Mouse (Mus musculus): ENCODE data around the gene Elf5. TPM values are rescaled to one million over a fixed set of nuclear protein-coding genes. Genes with fewer than 3 reads are reported as not detected.

The Elf5 gene
- polyA plus RNA-seq (2015; fragmentation: Nextera tagmentation; extraction: Ambion mirVana): 14.2 and 14.4 TPM in 2 replicates

DNA sequence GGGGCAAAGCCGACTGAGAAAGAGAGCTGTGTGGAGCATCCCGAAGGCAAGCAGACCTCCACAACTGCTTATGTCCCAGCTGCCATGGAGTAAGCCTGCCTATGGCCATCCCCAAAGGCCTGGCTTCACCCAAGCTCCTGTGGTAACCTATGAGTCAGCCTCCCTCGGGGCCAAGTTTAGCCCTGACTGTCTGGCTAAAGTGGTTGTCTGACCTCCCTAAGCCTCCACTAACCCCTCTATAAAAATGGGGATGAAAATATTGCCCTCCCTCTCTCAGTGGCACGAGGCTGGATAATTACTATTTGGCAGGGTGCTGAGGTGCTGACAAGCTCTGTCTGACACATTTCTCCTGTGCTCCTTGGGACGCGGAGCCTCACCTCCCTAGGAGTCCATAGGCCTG is at the start of gene Elf5:
Gene Elf5, plus strand, starts transcription at position 341 of the 400 bp plus-strand sequence.
- Histone ChIP-seq H3K9me3 (ENCODE audit: control insufficient read depth, low read length) (no peaks in the 10 kb centered on the region), H3K36me3 (ENCODE audit: control insufficient read depth, insufficient read depth, low read length) (no peaks in the 10 kb centered on the region), H3K4me3 (ENCODE audit: low read depth, low read length) (no peak within 1 kb of the TSS), H3K27ac (replicated peaks) (no peak within 1 kb of the TSS), H3K9ac (ENCODE audit: low read length) (no peak within 1 kb of the TSS), H3K27me3 (ENCODE audit: control insufficient read depth, insufficient read depth, low read length) (no peaks in the 10 kb centered on the region), H3K4me2 (replicated peaks; ENCODE audit: low read depth) (no peak within 1 kb of the TSS), H3K4me1 (replicated peaks; ENCODE audit: control insufficient read depth, insufficient read depth) (no peaks in the 10 kb centered on the region)
- no peak for TF ChIP-seq EP300 (optimal IDR thresholded peaks at IDR 0.05)
- TF ChIP-seq CTCF (IDR thresholded peaks at IDR 0.05; ENCODE audit: low read depth): no peak
- no peak for DNase-seq (ENCODE audit: low spot score)
- no peak for ATAC-seq (ENCODE audit: low FRiP score, low TSS enrichment)
- 79% methylated on average over 6 of the region's 6 CpGs for WGBS

GRCm38 (mm10) chr2:103372541-103372940 is 38.9 kb upstream of the Elf5 start:
- Histone ChIP-seq H3K4me3 (ENCODE audit: low read depth, low read length) (no peak overlapping the region), H3K27ac (replicated peaks) (no peak overlapping the region), H3K36me3 (ENCODE audit: control insufficient read depth, insufficient read depth, low read length) (no peaks in the 10 kb centered on the region), H3K9ac (ENCODE audit: low read length) (no peak overlapping the region), H3K4me2 (replicated peaks; ENCODE audit: low read depth) (no peak overlapping the region), H3K9me3 (ENCODE audit: control insufficient read depth, low read length) (no peaks in the 10 kb centered on the region), H3K27me3 (ENCODE audit: control insufficient read depth, insufficient read depth, low read length) (no peaks in the 10 kb centered on the region), H3K4me1 (replicated peaks; ENCODE audit: control insufficient read depth, insufficient read depth) (no peaks in the 10 kb centered on the region)
- WGBS: 41% methylated on average over 5 of the region's 5 CpGs
- ATAC-seq (ENCODE audit: low FRiP score, low TSS enrichment): no peak
- DNase-seq (ENCODE audit: low spot score): no peak
- TF ChIP-seq CTCF (IDR thresholded peaks at IDR 0.05; ENCODE audit: low read depth) (no peak), EP300 (optimal IDR thresholded peaks at IDR 0.05) (no peak)

DNA sequence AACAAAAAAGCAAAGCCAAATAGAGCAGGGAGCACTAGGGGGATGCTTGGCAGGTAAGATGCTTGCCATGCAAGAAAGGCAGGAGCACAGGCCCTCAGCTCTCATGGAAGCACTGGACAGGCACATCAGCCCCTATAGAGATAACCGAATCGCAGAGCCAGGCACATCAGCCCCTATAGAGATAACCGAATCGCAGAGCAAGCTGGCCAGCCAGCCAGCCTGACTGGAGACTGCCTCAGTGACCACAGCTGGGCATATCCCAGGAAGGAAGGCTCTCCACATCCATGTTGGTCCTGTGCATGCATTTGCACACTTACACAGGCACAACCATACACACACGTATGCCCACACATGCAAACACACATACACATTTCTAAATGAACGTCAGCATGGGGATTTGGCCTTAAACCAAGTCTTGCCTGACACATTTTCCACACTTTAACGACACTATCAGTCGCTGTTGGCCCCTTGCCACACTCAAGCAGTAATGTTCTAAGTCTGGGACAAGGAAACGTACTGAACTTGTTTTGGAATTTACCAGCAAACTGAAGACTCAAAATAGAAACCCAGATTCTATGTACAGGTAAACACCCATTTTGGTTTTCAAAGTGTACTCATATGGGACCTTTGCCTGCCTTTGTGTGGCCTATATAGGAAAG is 31.9 kb upstream of the Elf5 start:
- Histone ChIP-seq H3K27me3 (ENCODE audit: control insufficient read depth, insufficient read depth, low read length) (no peaks in the 10 kb centered on the region), H3K4me1 (replicated peaks; ENCODE audit: control insufficient read depth, insufficient read depth) (no peaks in the 10 kb centered on the region), H3K4me3 (ENCODE audit: low read depth, low read length) (no peak overlapping the region), H3K9ac (ENCODE audit: low read length) (no peak overlapping the region), H3K9me3 (ENCODE audit: control insufficient read depth, low read length) (no peaks in the 10 kb centered on the region), H3K4me2 (replicated peaks; ENCODE audit: low read depth) (no peak overlapping the region), H3K27ac (replicated peaks) (no peak overlapping the region), H3K36me3 (ENCODE audit: control insufficient read depth, insufficient read depth, low read length) (no peaks in the 10 kb centered on the region)
- DNase-seq (ENCODE audit: low spot score) (peak; percentile 28), ATAC-seq (ENCODE audit: low FRiP score, low TSS enrichment) (no peak)
- WGBS: 54% methylated on average over 9 of the region's 9 CpGs
- no peak for TF ChIP-seq CTCF (IDR thresholded peaks at IDR 0.05; ENCODE audit: low read depth)
- no peak for TF ChIP-seq EP300 (optimal IDR thresholded peaks at IDR 0.05)

GRCm38 (mm10) chr2:103382174-103382573 is 29.3 kb upstream of the Elf5 start:
- Histone ChIP-seq H3K27ac (replicated peaks) (no peak overlapping the region), H3K4me2 (replicated peaks; ENCODE audit: low read depth) (no peak overlapping the region), H3K4me1 (replicated peaks; ENCODE audit: control insufficient read depth, insufficient read depth) (no peaks in the 10 kb centered on the region), H3K9me3 (ENCODE audit: control insufficient read depth, low read length) (no peaks in the 10 kb centered on the region), H3K9ac (ENCODE audit: low read length) (no peak overlapping the region), H3K36me3 (ENCODE audit: control insufficient read depth, insufficient read depth, low read length) (no peaks in the 10 kb centered on the region), H3K4me3 (ENCODE audit: low read depth, low read length) (no peak overlapping the region), H3K27me3 (ENCODE audit: control insufficient read depth, insufficient read depth, low read length) (no peaks in the 10 kb centered on the region)
- 61% methylated on average over 2 of the region's 2 CpGs for WGBS
- ATAC-seq (ENCODE audit: low FRiP score, low TSS enrichment) (no peak), DNase-seq (ENCODE audit: low spot score) (no peak)
- no peak for TF ChIP-seq EP300 (optimal IDR thresholded peaks at IDR 0.05)
- TF ChIP-seq CTCF (IDR thresholded peaks at IDR 0.05; ENCODE audit: low read depth): no peak

- Histone ChIP-seq H3K9me3 (ENCODE audit: control insufficient read depth, low read length) (no peaks in the 10 kb centered on the region), H3K27ac (replicated peaks) (no peak overlapping the region), H3K36me3 (ENCODE audit: control insufficient read depth, insufficient read depth, low read length) (no peaks in the 10 kb centered on the region), H3K4me3 (ENCODE audit: low read depth, low read length) (no peak overlapping the region), H3K4me1 (replicated peaks; ENCODE audit: control insufficient read depth, insufficient read depth) (no peaks in the 10 kb centered on the region), H3K27me3 (ENCODE audit: control insufficient read depth, insufficient read depth, low read length) (no peaks in the 10 kb centered on the region), H3K4me2 (replicated peaks; ENCODE audit: low read depth) (no peak overlapping the region), H3K9ac (ENCODE audit: low read length) (no peak overlapping the region)
- TF ChIP-seq EP300 (optimal IDR thresholded peaks at IDR 0.05) (no peak), CTCF (IDR thresholded peaks at IDR 0.05; ENCODE audit: low read depth) (no peak)
- ATAC-seq (ENCODE audit: low FRiP score, low TSS enrichment): no peak
- DNase-seq (ENCODE audit: low spot score): no peak
- WGBS: 74% methylated on average over 1 of the region's 1 CpGs
Measured at GRCm38 (mm10) chr2:103387881-103388280, 23.6 kb upstream of the Elf5 start.

DNA sequence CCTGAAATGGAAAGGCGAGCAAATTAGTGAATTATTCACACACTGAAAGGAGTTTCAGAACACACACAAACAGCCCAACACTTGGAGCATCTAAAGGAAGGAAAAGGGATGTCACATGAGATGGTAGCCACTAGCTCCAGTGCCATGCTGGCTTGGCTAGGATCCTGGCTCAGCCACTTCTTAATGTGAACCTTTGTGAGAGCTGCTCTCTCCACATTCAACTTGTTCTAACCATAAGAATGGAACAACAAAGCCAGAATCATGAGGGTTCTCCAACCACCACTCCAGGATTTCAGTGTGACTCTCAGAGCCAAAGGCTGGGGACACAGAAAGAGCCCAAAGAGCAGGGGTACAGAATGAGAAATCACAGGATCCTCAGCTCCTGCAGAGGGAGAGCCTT is 23.2 kb upstream of the Elf5 start:
- H3K27me3 ChIP-seq (ENCODE audit: control insufficient read depth, insufficient read depth, low read length): no peaks in the 10 kb centered on the region
- H3K4me1 ChIP-seq (replicated peaks; ENCODE audit: control insufficient read depth, insufficient read depth): no peaks in the 10 kb centered on the region
- H3K4me2 ChIP-seq (replicated peaks; ENCODE audit: low read depth): no peak overlapping the region
- WGBS: 78% methylated on average over 1 of the region's 1 CpGs
- no peaks in the 10 kb centered on the region for H3K36me3 ChIP-seq (ENCODE audit: control insufficient read depth, insufficient read depth, low read length)
- TF ChIP-seq EP300 (optimal IDR thresholded peaks at IDR 0.05): no peak
- TF ChIP-seq CTCF (IDR thresholded peaks at IDR 0.05; ENCODE audit: low read depth): no peak
- ATAC-seq (ENCODE audit: low FRiP score, low TSS enrichment) (no peak), DNase-seq (ENCODE audit: low spot score) (no peak)
- no peak overlapping the region for H3K27ac ChIP-seq (replicated peaks)
- H3K4me3 ChIP-seq (ENCODE audit: low read depth, low read length): no peak overlapping the region
- no peaks in the 10 kb centered on the region for H3K9me3 ChIP-seq (ENCODE audit: control insufficient read depth, low read length)
- H3K9ac ChIP-seq (ENCODE audit: low read length): no peak overlapping the region

Measured in stomach, postnatal 0 days (tissue).